Mouse (Mus musculus): ENCODE results near the gene Slc16a7. TPM values are rescaled to one million over a fixed set of nuclear protein-coding genes. Genes with fewer than 3 reads are reported as not detected.

Slc16a7 gene
- polyA plus RNA-seq (2012; ENCODE audit: low replicate concordance) = 0.08 and 0.80 TPM in 2 replicates

DNA sequence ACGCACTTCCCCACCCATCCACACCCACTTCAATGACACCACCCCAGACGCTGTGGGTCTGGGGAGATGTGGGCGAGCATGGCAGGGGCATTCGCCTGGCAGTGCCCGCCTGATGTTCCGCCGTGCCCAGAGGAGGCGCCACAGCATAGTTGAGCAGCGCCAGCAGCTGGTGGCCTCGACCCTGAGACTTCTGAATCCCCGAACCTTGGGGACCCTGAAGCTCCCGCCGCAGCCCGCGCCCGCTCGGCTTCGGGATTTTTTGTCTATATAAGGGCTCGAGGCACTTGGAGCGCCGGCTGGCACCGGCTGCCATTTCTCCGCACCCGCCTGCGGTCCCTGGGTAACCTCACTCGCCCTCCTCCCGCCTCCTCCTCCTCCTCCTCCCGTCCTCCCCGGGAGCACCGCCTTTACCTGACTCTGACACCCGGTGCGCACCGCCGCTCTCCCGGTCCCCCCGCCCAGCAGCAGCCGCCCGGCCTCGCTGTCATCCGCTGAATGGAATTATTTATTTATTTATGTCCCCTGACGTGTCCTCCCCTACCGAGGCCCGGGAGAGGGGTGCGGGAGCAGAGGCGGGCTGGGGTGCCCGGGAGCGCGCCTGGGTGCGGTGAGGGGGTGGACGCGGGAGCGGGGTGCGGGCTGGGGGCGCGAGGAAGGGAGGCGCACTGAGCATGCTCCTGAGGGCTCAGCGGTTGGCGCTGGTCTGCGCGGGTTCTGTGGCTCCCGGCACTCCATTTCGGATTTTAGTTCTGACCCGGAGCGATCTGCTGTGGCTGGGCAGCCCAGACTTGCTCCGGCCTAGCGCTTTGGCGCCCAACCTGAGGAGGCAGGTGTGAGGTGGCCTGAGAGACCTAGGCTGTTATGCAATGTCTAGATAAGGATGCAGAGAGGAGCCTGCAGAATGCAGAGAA is at the start of gene Slc16a7:
TSS of gene Slc16a7 (minus strand) at position 590 of the 911 bp plus-strand sequence.

